Mouse (Mus musculus): ENCODE results near the gene Snx32. TPM values are rescaled to one million over a fixed set of nuclear protein-coding genes. Genes with fewer than 3 reads are reported as not detected.
"Not testable (repeated sequence)": the region's sequence is repeated elsewhere in the genome, so short reads cannot be mapped to it uniquely, and the experiment has no call there.

Snx32 gene
- total and polyA plus RNA-seq, 2 experiments from 2014 or later = 68.1 to 77.7 TPM

GRCm38 (mm10) chr19:5494314-5494713, 16.0 kb downstream of the Snx32 start:
- 85% methylated on average over 3 of the region's 3 CpGs for WGBS
- H3K4me2 ChIP-seq (ENCODE audit: low read depth) = no peak overlapping the region
- H3K36me3 ChIP-seq (ENCODE audit: insufficient read depth) = peaks cover 63% of the 10 kb centered on the region
- ATAC-seq (no peak), DNase-seq (no peak)
- no peaks in the 10 kb centered on the region for H3K27me3 ChIP-seq (ENCODE audit: insufficient read depth, low read length)
- H3K4me3 ChIP-seq (ENCODE audit: low read depth, low read length) = no peak overlapping the region
- no peak overlapping the region for H3K27ac ChIP-seq (ENCODE audit: low read depth, low read length)
- no peak for TF ChIP-seq CTCF (IDR thresholded peaks at IDR 0.05; ENCODE audit: low read depth)
- H3K9me3 ChIP-seq (ENCODE audit: low read length) = no peaks in the 10 kb centered on the region
- H3K4me1 ChIP-seq (ENCODE audit: insufficient read depth) = 0 out of 2 replicates have a peak, but pooled peaks cover 5% of the 10 kb centered on the region
- no peak overlapping the region for H3K9ac ChIP-seq

GRCm38 (mm10) chr19:5493301-5493721, 17.0 kb downstream of the Snx32 start:
- H3K36me3 ChIP-seq (ENCODE audit: insufficient read depth) = peaks cover 57% of the 10 kb centered on the region
- not testable (repeated sequence) for H3K4me3 ChIP-seq (ENCODE audit: low read depth, low read length); ATAC-seq

GRCm38 (mm10) chr19:5492641-5493040, 17.7 kb downstream of the Snx32 start:
- WGBS = 84% methylated on average over 4 of the region's 4 CpGs
- DNase-seq (no peak), ATAC-seq (no peak)
- H3K36me3 ChIP-seq (ENCODE audit: insufficient read depth) = peaks cover 50% of the 10 kb centered on the region
- no peak overlapping the region for H3K27ac ChIP-seq (ENCODE audit: low read depth, low read length)
- H3K9me3 ChIP-seq (ENCODE audit: low read length) = no peaks in the 10 kb centered on the region
- no peak for TF ChIP-seq CTCF (IDR thresholded peaks at IDR 0.05; ENCODE audit: low read depth)
- H3K4me1 ChIP-seq (ENCODE audit: insufficient read depth) = 0 out of 2 replicates have a peak, but pooled peaks cover 6% of the 10 kb centered on the region
- H3K27me3 ChIP-seq (ENCODE audit: insufficient read depth, low read length) = no peaks in the 10 kb centered on the region
- no peak overlapping the region; the same call in 1 of the 2 replicates for H3K4me2 ChIP-seq (ENCODE audit: low read depth)
- no peak overlapping the region for H3K4me3 ChIP-seq (ENCODE audit: low read depth, low read length)
- H3K9ac ChIP-seq = no peak overlapping the region

More at GRCm38 (mm10) chr19:5493301-5493721, 17.0 kb downstream of the Snx32 start:
- not testable (repeated sequence) for H3K9me3 ChIP-seq (ENCODE audit: low read length); H3K4me2 ChIP-seq (ENCODE audit: low read depth); H3K27ac ChIP-seq (ENCODE audit: low read depth, low read length); H3K4me1 ChIP-seq (ENCODE audit: insufficient read depth); H3K27me3 ChIP-seq (ENCODE audit: insufficient read depth, low read length); DNase-seq; H3K9ac ChIP-seq
- TF ChIP-seq CTCF (IDR thresholded peaks at IDR 0.05; ENCODE audit: low read depth) = peak; percentile 19
- 64% methylated on average over 9 of the region's 9 CpGs for WGBS

- Histone ChIP-seq H3K9me3 (ENCODE audit: low read length) (no peaks in the 10 kb centered on the region), H3K4me3 (ENCODE audit: low read depth, low read length) (peak overlapping the region; percentile 56), H3K4me1 (ENCODE audit: insufficient read depth) (0 out of 2 replicates have a peak, but pooled peaks cover 6% of the 10 kb centered on the region), H3K4me2 (ENCODE audit: low read depth) (peak overlapping the region; percentile 60), H3K27ac (ENCODE audit: low read depth, low read length) (peak overlapping the region; percentile 99), H3K9ac (peak overlapping the region; percentile 95), H3K36me3 (ENCODE audit: insufficient read depth) (peaks cover 38% of the 10 kb centered on the region), H3K27me3 (ENCODE audit: insufficient read depth, low read length) (no peaks in the 10 kb centered on the region)
- no peak for TF ChIP-seq CTCF (IDR thresholded peaks at IDR 0.05; ENCODE audit: low read depth)
- peak; percentile 80 for DNase-seq
- ATAC-seq = peak; percentile 21
- 1% methylated on average over 59 of the region's 59 CpGs for WGBS
These were observed 19.2 kb downstream of the Snx32 start for GRCm38 (mm10) chr19:5490898-5491708.

- peak within 1 kb of the TSS; percentile 99 for H3K27ac ChIP-seq (ENCODE audit: low read depth, low read length)
- peaks cover 38% of the 10 kb centered on the region for H3K36me3 ChIP-seq (ENCODE audit: insufficient read depth)
- H3K4me1 ChIP-seq (ENCODE audit: insufficient read depth) = 0 out of 2 replicates have a peak, but pooled peaks cover 6% of the 10 kb centered on the region
- H3K4me2 ChIP-seq (ENCODE audit: low read depth) = peak within 1 kb of the TSS; percentile 76
- H3K9ac ChIP-seq = peak within 1 kb of the TSS; percentile 95
- peak within 1 kb of the TSS; percentile 56 for H3K4me3 ChIP-seq (ENCODE audit: low read depth, low read length)
- ATAC-seq (peak; percentile 75), DNase-seq (peak; percentile 96)
- TF ChIP-seq CTCF (IDR thresholded peaks at IDR 0.05; ENCODE audit: low read depth) = no peak; the same call in 1 of the 2 replicates
- no peaks in the 10 kb centered on the region for H3K9me3 ChIP-seq (ENCODE audit: low read length)
- 1% methylated on average over 62 of the region's 62 CpGs for WGBS
- no peaks in the 10 kb centered on the region for H3K27me3 ChIP-seq (ENCODE audit: insufficient read depth, low read length)
These were observed 19.9 kb downstream of the Snx32 start, which contains the start of gene Cfl1 for GRCm38 (mm10) chr19:5490313-5490897. TSS of gene Cfl1 (plus strand) at chr19:5490455.

- not testable (repeated sequence) for ATAC-seq; H3K4me1 ChIP-seq (ENCODE audit: insufficient read depth); H3K9ac ChIP-seq; DNase-seq; H3K9me3 ChIP-seq (ENCODE audit: low read length); H3K27me3 ChIP-seq (ENCODE audit: insufficient read depth, low read length)
- peak overlapping the region; percentile 60; the same call in 1 of the 2 replicates for H3K4me2 ChIP-seq (ENCODE audit: low read depth)
- H3K27ac ChIP-seq (ENCODE audit: low read depth, low read length) = peak overlapping the region; percentile 99
- peak overlapping the region; percentile 56 for H3K4me3 ChIP-seq (ENCODE audit: low read depth, low read length)
- peaks cover 40% of the 10 kb centered on the region for H3K36me3 ChIP-seq (ENCODE audit: insufficient read depth)
- WGBS = 43% methylated on average over 10 of the region's 10 CpGs
These were observed 20.6 kb downstream of the Snx32 start for GRCm38 (mm10) chr19:5489721-5490120.

All from forebrain, postnatal 0 days (tissue).